Mouse (Mus musculus): ENCODE results near the gene Prnd. TPM values are rescaled to one million over a fixed set of nuclear protein-coding genes. Genes with fewer than 3 reads are reported as not detected.

Prnd gene
- polyA plus RNA-seq, 1 experiment: 0.46 TPM

DNA sequence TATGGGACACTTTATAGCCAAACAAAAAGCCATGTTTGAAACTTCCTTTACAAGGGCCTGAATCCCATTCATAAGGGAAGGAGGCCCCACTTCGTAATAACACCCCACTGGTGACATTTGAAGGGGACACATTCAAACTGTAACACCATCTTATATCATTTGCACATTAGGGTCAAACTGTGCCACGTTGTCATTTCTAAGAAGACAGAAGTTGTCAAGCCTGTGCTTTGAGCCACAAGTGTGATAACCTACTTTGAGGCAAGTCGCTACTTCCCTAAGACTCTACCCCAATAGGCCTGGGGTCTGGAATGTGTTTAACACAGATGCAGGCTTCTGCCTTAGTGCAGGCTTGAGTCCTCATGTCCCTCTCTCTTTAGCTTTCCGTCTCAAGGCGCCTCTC is 43.4 kb upstream of the Prnd start:
- TF ChIP-seq CTCF (IDR thresholded peaks at IDR 0.05; ENCODE audit: extremely low read depth, insufficient read length, insufficient replicate concordance, low read depth, low read length): no peak
- no peak for TF ChIP-seq POLR2A (IDR thresholded peaks at IDR 0.05; ENCODE audit: low read depth, low read length)
- peaks cover 3% of the 10 kb centered on the region for H3K4me1 ChIP-seq (ENCODE audit: control insufficient read depth, insufficient read depth, insufficient read length, low read length)
- WGBS: 88% methylated on average over 5 of the region's 5 CpGs
- no peak overlapping the region for H3K4me3 ChIP-seq (ENCODE audit: low read depth, low read length)
- no peak overlapping the region for H3K27ac ChIP-seq (ENCODE audit: insufficient read depth, low read depth, low read length)
- H3K36me3 ChIP-seq (ENCODE audit: control insufficient read depth, insufficient read depth, low read length): no peaks in the 10 kb centered on the region
- no peaks in the 10 kb centered on the region for H3K27me3 ChIP-seq (ENCODE audit: control insufficient read depth, insufficient read depth, low read length)

GRCm38 (mm10) chr2:131908351-131908861 is 42.3 kb upstream of the Prnd start:
- TF ChIP-seq POLR2A (IDR thresholded peaks at IDR 0.05; ENCODE audit: low read depth, low read length) (no peak), CTCF (IDR thresholded peaks at IDR 0.05; ENCODE audit: extremely low read depth, insufficient read length, insufficient replicate concordance, low read depth, low read length) (no peak)
- WGBS: 74% methylated on average over 7 of the region's 7 CpGs

DNA sequence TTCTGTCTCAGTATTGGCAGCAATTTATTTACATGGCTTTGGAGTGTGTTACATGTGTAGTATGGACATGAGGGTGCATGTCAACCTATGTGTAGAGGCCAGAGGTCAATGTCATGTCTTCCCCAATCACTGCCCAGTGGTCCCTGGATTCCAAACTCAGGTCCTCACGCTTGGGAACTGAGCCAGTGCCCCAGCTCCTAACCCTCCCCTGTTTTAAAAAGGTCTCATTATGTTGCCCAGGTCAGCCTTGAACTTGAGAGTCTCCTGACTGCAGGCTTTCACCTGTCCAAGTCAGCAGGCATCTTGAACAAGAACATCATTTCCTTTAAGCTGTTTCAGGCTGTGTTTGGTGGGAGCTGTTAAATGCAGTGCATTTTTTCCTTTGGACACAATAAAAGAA is 41.8 kb upstream of the Prnd start:
- Histone ChIP-seq H3K27me3 (ENCODE audit: control insufficient read depth, insufficient read depth, low read length) (no peaks in the 10 kb centered on the region), H3K4me3 (ENCODE audit: low read depth, low read length) (no peak overlapping the region), H3K27ac (ENCODE audit: insufficient read depth, low read depth, low read length) (no peak overlapping the region), H3K4me1 (ENCODE audit: control insufficient read depth, insufficient read depth, insufficient read length, low read length) (peaks cover 3% of the 10 kb centered on the region; the same call in 1 of the 2 replicates), H3K36me3 (ENCODE audit: control insufficient read depth, insufficient read depth, low read length) (no peaks in the 10 kb centered on the region)
- TF ChIP-seq POLR2A (IDR thresholded peaks at IDR 0.05; ENCODE audit: low read depth, low read length) (no peak), CTCF (IDR thresholded peaks at IDR 0.05; ENCODE audit: extremely low read depth, insufficient read length, insufficient replicate concordance, low read depth, low read length) (no peak)
- WGBS: 76% methylated on average over 1 of the region's 1 CpGs

More at GRCm38 (mm10) chr2:131908351-131908861, 42.3 kb upstream of the Prnd start:
- Histone ChIP-seq H3K27me3 (ENCODE audit: control insufficient read depth, insufficient read depth, low read length) (no peaks in the 10 kb centered on the region), H3K4me3 (ENCODE audit: low read depth, low read length) (no peak overlapping the region), H3K27ac (ENCODE audit: insufficient read depth, low read depth, low read length) (no peak overlapping the region), H3K4me1 (ENCODE audit: control insufficient read depth, insufficient read depth, insufficient read length, low read length) (peaks cover 3% of the 10 kb centered on the region; the same call in 1 of the 2 replicates), H3K36me3 (ENCODE audit: control insufficient read depth, insufficient read depth, low read length) (no peaks in the 10 kb centered on the region)

GRCm38 (mm10) chr2:131909683-131910572 is 40.7 kb upstream of the Prnd start, which contains the start of the genes Prnp and Prn:
Prnp (plus strand) TSS chr2:131909928.
Prn (plus strand) TSS chr2:131909957.
- no peaks in the 10 kb centered on the region for H3K36me3 ChIP-seq (ENCODE audit: control insufficient read depth, insufficient read depth, low read length)
- H3K4me1 ChIP-seq (ENCODE audit: control insufficient read depth, insufficient read depth, insufficient read length, low read length): peaks cover 3% of the 10 kb centered on the region; the same call in 1 of the 2 replicates
- WGBS: 7% methylated on average over 52 of the region's 52 CpGs
- no peaks in the 10 kb centered on the region for H3K27me3 ChIP-seq (ENCODE audit: control insufficient read depth, insufficient read depth, low read length)
- peak within 1 kb of the TSS; percentile 94 for H3K4me3 ChIP-seq (ENCODE audit: low read depth, low read length)
- TF ChIP-seq CTCF (IDR thresholded peaks at IDR 0.05; ENCODE audit: extremely low read depth, insufficient read length, insufficient replicate concordance, low read depth, low read length) (no peak), POLR2A (IDR thresholded peaks at IDR 0.05; ENCODE audit: low read depth, low read length) (peak; percentile 74)
- H3K27ac ChIP-seq (ENCODE audit: insufficient read depth, low read depth, low read length): 0 out of 2 replicates have a peak within 1 kb of the TSS, but pooled peaks have one; percentile 21

- 76% methylated on average over 2 of the region's 2 CpGs for WGBS
- H3K4me1 ChIP-seq (ENCODE audit: control insufficient read depth, insufficient read depth, insufficient read length, low read length): peaks cover 3% of the 10 kb centered on the region; the same call in 1 of the 2 replicates
- no peak overlapping the region for H3K27ac ChIP-seq (ENCODE audit: insufficient read depth, low read depth, low read length)
- no peak overlapping the region for H3K4me3 ChIP-seq (ENCODE audit: low read depth, low read length)
- TF ChIP-seq CTCF (IDR thresholded peaks at IDR 0.05; ENCODE audit: extremely low read depth, insufficient read length, insufficient replicate concordance, low read depth, low read length) (no peak), POLR2A (IDR thresholded peaks at IDR 0.05; ENCODE audit: low read depth, low read length) (no peak)
- H3K27me3 ChIP-seq (ENCODE audit: control insufficient read depth, insufficient read depth, low read length): no peaks in the 10 kb centered on the region
- no peaks in the 10 kb centered on the region for H3K36me3 ChIP-seq (ENCODE audit: control insufficient read depth, insufficient read depth, low read length)
These were observed 39.8 kb upstream of the Prnd start for GRCm38 (mm10) chr2:131910847-131911246.

DNA sequence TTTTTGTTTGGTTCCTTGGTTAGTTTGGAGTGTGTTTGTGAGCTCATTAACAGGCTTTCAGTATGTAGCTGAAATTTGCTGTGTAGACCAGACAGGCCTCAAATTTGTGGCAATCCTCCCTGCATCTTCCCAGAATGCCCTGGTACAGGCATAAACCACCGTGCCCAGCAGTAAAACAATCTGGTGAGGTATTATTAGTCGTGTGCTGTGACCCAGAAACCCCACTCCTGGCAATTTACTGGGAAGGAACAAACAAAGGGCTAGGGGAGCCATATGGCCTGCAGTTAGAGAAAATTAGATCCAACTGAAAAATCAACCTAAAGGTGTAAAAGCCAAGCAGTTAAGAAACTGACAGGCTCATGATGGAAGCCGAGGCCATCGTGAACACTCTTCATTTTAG is 39.3 kb upstream of the Prnd start:
- Histone ChIP-seq H3K4me1 (ENCODE audit: control insufficient read depth, insufficient read depth, insufficient read length, low read length) (peaks cover 3% of the 10 kb centered on the region; the same call in 1 of the 2 replicates), H3K36me3 (ENCODE audit: control insufficient read depth, insufficient read depth, low read length) (no peaks in the 10 kb centered on the region), H3K27me3 (ENCODE audit: control insufficient read depth, insufficient read depth, low read length) (no peaks in the 10 kb centered on the region), H3K27ac (ENCODE audit: insufficient read depth, low read depth, low read length) (no peak overlapping the region), H3K4me3 (ENCODE audit: low read depth, low read length) (no peak overlapping the region)
- TF ChIP-seq POLR2A (IDR thresholded peaks at IDR 0.05; ENCODE audit: low read depth, low read length) (no peak), CTCF (IDR thresholded peaks at IDR 0.05; ENCODE audit: extremely low read depth, insufficient read length, insufficient replicate concordance, low read depth, low read length) (no peak)
- 60% methylated on average over 4 of the region's 4 CpGs for WGBS

Measured in small intestine, adult 2 months (tissue).